Mouse (Mus musculus) embryonic facial prominence, embryonic 12.5 days (tissue): ENCODE measurements around the gene Scn4a. TPM values are rescaled to one million over a fixed set of nuclear protein-coding genes. Genes with fewer than 3 reads are reported as not detected.
A peak's percentile ranks its signal among the peaks of the same experiment; 100 is the strongest.

Source experiments
- ATAC-seq: fragments of 200-750 bp; cut with Nextera tagmentation; 2 replicates; pipeline ENCODE4 v1.8.0; 2017; ENCODE audit not compliant: insufficient number of reproducible peaks, insufficient read depth, low FRiP score, low TSS enrichment
- H3K27ac ChIP-seq: fragments of 300-500 bp; sonication (generic); 2 replicates; pipeline ENCODE4 v1.5.1; 2016; ENCODE audit warnings: mild to moderate bottlenecking
- H3K27me3 ChIP-seq: fragments of 300-500 bp; sonication (generic); 2 replicates; pipeline ENCODE4 v1.6.1; 2016; ENCODE audit warnings: mild to moderate bottlenecking, moderate library complexity
- H3K36me3 ChIP-seq: fragments of 300-500 bp; sonication (generic); 2 replicates; pipeline ENCODE4 v1.6.1; 2016; ENCODE audit warnings: mild to moderate bottlenecking
- H3K4me1 ChIP-seq: fragments of 300-500 bp; sonication (generic); 2 replicates; pipeline ENCODE4 v1.6.1; 2016
- H3K4me2 ChIP-seq: fragments of 300-500 bp; sonication (generic); replicated peaks from 2 replicates; pipeline ENCODE4 v1.6.1; 2016; ENCODE audit warnings: mild to moderate bottlenecking, moderate library complexity
- H3K4me3 ChIP-seq: fragments of 300-500 bp; sonication (generic); 2 replicates; pipeline ENCODE4 v1.5.1; 2016; ENCODE audit warnings: mild to moderate bottlenecking
- H3K9ac ChIP-seq: fragments of 300-500 bp; sonication (generic); 2 replicates; pipeline ENCODE4 v1.6.1; 2016; ENCODE audit warnings: mild to moderate bottlenecking, moderate library complexity
- H3K9me3 ChIP-seq: fragments of 300-500 bp; sonication (generic); 2 replicates; pipeline ENCODE4 v1.6.1; 2016; ENCODE audit warnings: mild to moderate bottlenecking, moderate library complexity
- WGBS: fragments of 180-500 bp; shearing (Covaris S2); methylation state at CpG from one replicate; pipeline ENCODE4 v1.1.7; 2016; 5-methylcytosine and 5-hydroxymethylcytosine counted together
- polyA plus RNA-seq: library from polyadenylated mRNA; unstranded; fragments of >200 nt; fragmentation: Nextera tagmentation; extraction: Ambion mirVana; gene quantifications from 2 replicates; pipeline ENCODE4 v1.2.1, GENCODE M21; 2016

Scn4a gene
- polyA plus RNA-seq, 1 experiment from 2014 or later: 0.05 TPM

DNA sequence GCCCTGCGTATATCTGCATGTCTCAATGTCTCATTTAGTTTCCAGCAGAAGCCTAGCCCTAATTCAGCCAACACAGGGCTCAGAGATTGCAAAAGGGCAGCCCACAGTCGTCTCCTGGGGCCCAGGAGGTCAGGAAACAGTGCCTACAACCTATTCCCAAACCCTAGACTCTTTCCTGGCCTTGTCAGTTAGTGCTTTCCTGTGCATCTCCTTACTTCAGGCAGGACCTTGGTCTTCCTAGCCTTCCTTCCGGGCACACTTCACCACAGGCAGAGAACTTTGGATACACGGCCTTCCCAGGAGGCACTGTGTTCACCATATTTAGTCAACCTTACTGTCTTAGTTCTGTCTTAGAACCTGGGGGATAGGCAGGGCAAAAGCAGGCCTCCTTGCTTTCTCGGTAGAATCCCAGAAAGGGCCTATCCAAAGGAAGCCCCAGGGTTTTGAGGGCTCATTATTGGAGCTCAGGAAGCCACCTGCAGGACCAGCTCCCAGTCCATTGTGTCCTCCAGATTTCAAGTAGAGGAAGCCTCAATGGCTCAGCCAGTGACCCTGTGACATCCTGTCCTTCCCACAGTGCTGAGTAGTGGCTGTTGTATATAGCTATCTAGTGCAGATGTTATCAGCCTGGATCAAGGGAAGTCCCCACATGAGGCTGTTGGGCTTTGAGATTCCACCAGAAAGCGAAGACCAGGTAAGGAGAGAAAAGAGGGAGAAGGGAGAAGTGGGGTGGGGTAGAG lies 30.1 kb upstream of the Scn4a start:
- H3K4me3 ChIP-seq: no peak overlapping the region
- H3K36me3 ChIP-seq: no peaks in the 10 kb centered on the region
- peak overlapping the region; percentile 60; the same call in 1 of the 2 replicates for H3K27ac ChIP-seq
- H3K27me3 ChIP-seq: no peaks in the 10 kb centered on the region
- 74% methylated on average over 6 of the region's 6 CpGs for WGBS
- H3K4me2 ChIP-seq: no peak overlapping the region
- H3K9me3 ChIP-seq: no peaks in the 10 kb centered on the region
- H3K9ac ChIP-seq: no peak overlapping the region
- H3K4me1 ChIP-seq: peaks cover 12% of the 10 kb centered on the region; the same call in 1 of the 2 replicates
- ATAC-seq: no peak

DNA sequence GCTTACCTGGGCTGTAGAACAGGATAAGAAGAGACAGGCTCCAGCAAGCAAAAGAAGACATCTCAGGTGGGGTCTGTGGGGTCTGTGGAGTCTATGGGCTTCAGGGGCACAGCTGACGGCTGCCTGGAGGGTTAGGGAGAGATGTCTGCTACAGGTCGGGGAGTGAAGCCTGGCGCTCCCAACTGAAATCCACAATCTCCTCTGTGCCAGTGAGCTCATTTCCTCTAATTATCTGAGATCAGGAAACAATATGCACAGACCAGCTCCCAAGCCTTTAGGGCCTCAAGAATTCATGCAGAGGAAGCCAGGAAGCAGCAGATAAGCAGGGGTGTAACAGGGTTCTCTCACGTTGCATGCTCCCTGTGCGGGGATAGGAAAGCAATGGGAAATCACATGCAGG lies 29.3 kb upstream of the Scn4a start:
- Histone ChIP-seq H3K9me3 (no peaks in the 10 kb centered on the region), H3K36me3 (no peaks in the 10 kb centered on the region), H3K27me3 (no peaks in the 10 kb centered on the region), H3K4me2 (no peak overlapping the region), H3K4me3 (no peak overlapping the region), H3K4me1 (peaks cover 12% of the 10 kb centered on the region; the same call in 1 of the 2 replicates), H3K27ac (peak overlapping the region; percentile 60; the same call in 1 of the 2 replicates), H3K9ac (no peak overlapping the region)
- WGBS: 43% methylated on average over 5 of the region's 5 CpGs
- no peak for ATAC-seq

DNA sequence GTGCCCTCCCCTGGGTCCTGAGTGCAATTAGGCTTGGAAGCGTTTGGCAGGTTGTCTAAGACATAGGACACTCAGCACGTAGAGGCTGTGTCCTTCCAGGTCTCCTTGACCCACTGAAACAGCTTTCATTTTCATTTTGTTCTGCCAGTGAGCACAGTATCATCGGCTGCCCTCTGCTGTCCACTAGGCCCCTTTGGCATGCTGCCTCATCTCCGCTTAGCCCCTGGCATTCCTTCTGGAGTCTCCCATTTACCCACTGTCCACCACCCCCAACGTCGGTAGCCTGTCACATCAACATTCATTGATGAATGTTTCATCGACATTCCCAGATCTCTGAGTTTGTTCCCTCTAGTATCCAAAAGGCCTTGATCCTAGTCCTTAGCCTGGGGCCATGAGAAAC lies 28.8 kb upstream of the Scn4a start:
- Histone ChIP-seq H3K4me2 (no peak overlapping the region), H3K9me3 (no peaks in the 10 kb centered on the region), H3K36me3 (no peaks in the 10 kb centered on the region), H3K4me3 (0 out of 2 replicates have a peak overlapping the region, but pooled peaks have one; percentile 12), H3K27ac (peak overlapping the region; percentile 30), H3K4me1 (peaks cover 12% of the 10 kb centered on the region; the same call in 1 of the 2 replicates), H3K9ac (no peak overlapping the region), H3K27me3 (no peaks in the 10 kb centered on the region)
- WGBS: 86% methylated on average over 7 of the region's 7 CpGs
- ATAC-seq: no peak

DNA sequence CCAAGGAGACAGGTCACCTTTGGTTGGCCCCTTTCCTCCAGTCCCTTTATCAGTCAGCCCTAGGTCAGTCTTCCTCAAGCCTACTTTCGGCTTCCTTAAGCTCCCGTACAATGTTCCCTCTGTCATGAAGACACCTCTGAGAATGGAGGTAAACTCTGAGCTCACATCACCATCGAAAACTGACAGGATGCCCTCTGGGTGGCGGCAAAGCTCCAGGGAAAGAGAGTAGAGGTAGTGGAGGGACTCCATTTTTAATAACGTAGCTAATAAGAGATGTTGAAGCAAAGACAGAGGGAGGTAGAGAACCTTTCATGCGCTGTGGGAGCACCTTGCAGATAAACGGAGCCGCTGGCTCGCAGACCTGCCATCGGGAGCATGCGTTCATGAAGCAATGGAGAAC lies 27.9 kb upstream of the Scn4a start:
- ATAC-seq: no peak
- no peak overlapping the region for H3K4me3 ChIP-seq
- H3K27me3 ChIP-seq: no peaks in the 10 kb centered on the region
- H3K4me2 ChIP-seq: no peak overlapping the region
- H3K9ac ChIP-seq: no peak overlapping the region
- H3K36me3 ChIP-seq: no peaks in the 10 kb centered on the region
- WGBS: 80% methylated on average over 11 of the region's 11 CpGs
- no peaks in the 10 kb centered on the region for H3K9me3 ChIP-seq
- H3K4me1 ChIP-seq: peaks cover 12% of the 10 kb centered on the region; the same call in 1 of the 2 replicates
- H3K27ac ChIP-seq: no peak overlapping the region

DNA sequence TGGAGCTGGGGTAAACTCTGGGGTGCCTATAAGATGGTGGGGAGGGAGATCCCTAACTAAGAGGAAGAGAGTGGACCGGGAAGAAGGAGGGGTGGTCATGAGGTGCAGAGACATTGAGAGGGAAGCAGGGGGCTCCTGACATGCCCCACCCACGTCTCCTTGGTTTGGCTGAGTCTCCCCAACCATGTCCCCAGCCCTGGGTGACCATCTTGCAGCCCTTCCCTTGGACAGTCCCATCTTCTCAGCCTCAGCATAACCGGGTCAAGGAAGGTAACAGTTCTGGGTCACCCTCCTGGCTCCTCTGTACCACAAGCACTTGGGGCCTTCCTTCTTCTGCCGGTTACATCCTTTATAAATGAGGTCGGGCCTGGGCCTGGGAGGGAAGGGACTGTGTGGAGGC lies 21.9 kb upstream of the Scn4a start:
- 72% methylated on average over 5 of the region's 5 CpGs for WGBS
- Histone ChIP-seq H3K36me3 (no peaks in the 10 kb centered on the region), H3K4me1 (peaks cover 12% of the 10 kb centered on the region; the same call in 1 of the 2 replicates), H3K27ac (no peak overlapping the region), H3K27me3 (no peaks in the 10 kb centered on the region), H3K4me3 (no peak overlapping the region), H3K4me2 (no peak overlapping the region), H3K9ac (no peak overlapping the region), H3K9me3 (no peaks in the 10 kb centered on the region)
- no peak for ATAC-seq

DNA sequence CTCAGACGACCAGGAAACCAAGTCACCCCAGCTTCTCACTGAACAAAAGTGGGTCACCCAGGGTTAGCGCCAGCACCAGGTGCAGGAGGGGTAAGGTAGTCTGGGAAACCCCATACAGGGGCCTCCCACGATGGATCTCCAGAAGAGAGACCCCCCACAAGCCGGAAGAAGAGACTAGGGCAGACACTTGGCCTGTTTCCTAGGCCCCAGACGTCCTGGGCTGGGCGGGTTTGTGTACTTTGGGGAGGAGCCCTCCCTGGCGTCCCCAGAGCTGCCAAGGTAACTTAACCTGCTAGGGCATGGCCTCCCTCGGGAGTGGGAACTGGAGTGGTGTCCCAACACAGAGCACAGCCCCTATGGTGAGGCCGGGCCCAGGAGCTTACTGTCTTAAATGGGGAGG lies 21.5 kb upstream of the Scn4a start:
- H3K9me3 ChIP-seq: no peaks in the 10 kb centered on the region
- H3K9ac ChIP-seq: no peak overlapping the region
- no peak overlapping the region for H3K4me2 ChIP-seq
- H3K27me3 ChIP-seq: no peaks in the 10 kb centered on the region
- H3K4me3 ChIP-seq: no peak overlapping the region
- 0 out of 2 replicates have a peak overlapping the region, but pooled peaks have one; percentile 46 for H3K27ac ChIP-seq
- H3K4me1 ChIP-seq: peaks cover 12% of the 10 kb centered on the region; the same call in 1 of the 2 replicates
- 46% methylated on average over 9 of the region's 9 CpGs for WGBS
- no peaks in the 10 kb centered on the region for H3K36me3 ChIP-seq
- ATAC-seq: no peak

DNA sequence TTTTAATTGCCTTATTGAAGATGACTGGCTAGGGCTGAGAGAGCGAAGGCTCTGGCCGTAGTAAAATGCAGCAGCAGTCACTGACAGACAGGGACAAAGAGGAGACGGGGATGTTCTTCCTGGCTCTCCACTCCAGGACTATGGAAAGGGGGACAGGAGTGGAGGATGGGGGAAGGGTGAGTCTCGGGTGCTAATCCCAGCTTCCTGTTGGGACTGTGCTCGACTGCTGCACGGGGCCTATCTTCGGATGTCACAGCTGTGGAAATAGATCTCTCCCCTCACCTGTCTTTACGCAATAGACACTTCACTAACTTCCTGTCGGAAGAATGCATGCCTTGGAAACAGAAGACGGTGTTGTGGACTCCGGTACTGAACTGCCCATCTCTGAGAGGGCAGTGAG lies 20.9 kb upstream of the Scn4a start:
- H3K36me3 ChIP-seq: no peaks in the 10 kb centered on the region
- no peaks in the 10 kb centered on the region for H3K27me3 ChIP-seq
- no peak overlapping the region for H3K4me2 ChIP-seq
- WGBS: 39% methylated on average over 11 of the region's 11 CpGs
- peaks cover 12% of the 10 kb centered on the region; the same call in 1 of the 2 replicates for H3K4me1 ChIP-seq
- no peak overlapping the region for H3K4me3 ChIP-seq
- no peak overlapping the region for H3K9ac ChIP-seq
- 0 out of 2 replicates have a peak overlapping the region, but pooled peaks have one; percentile 46 for H3K27ac ChIP-seq
- no peaks in the 10 kb centered on the region for H3K9me3 ChIP-seq
- no peak for ATAC-seq

DNA sequence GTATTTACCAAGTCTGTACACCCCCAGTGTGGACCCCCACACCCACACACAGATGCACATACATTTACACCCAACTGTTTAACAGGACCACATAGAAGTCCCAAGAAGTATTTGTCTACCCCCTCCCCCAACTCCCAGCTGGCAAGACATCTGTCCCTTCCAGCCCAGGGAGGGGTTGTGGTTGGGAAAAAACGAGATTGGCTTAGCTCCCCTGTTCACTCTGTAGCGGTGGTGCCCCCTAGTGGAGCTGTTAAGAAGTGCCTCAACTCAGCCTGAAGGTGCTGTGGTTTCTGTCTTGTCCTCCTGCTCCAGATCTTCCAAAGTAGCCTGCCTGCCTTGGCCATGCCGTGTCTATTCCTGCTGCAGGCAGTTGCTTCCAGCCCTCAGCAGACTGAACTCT lies 13.2 kb upstream of the Scn4a start:
- ATAC-seq: no peak
- 10% methylated on average over 3 of the region's 3 CpGs for WGBS
- no peak overlapping the region for H3K9ac ChIP-seq

DNA sequence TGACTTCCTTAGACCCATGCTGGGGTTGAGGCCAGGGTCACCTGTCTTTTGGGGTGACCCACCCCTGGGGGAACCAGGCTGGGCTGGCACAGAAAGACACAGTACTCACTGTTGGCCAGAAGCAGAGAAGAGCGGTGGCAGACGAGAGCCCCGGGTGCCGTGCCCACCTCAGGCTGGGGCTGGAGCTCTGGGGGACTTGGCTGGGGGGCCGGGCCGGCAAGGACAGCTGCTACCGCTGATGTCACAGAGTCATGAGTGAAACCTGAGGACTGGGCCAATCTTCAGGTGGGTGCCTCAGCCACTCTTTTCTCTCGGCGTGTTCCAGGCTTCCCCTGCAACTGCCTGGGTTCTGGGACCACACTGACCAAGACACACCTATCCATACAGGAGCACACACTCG lies 12.3 kb upstream of the Scn4a start, which contains the start of gene Prr29:
Gene Prr29, plus strand, starts transcription at position 107 of the 400 bp plus-strand sequence.
- no peak; the same call in 1 of the 2 replicates for ATAC-seq
- no peaks in the 10 kb centered on the region for H3K36me3 ChIP-seq
- no peak within 1 kb of the TSS; the same call in 1 of the 2 replicates for H3K9ac ChIP-seq
- H3K4me1 ChIP-seq: 0 out of 2 replicates have a peak, but pooled peaks cover 5% of the 10 kb centered on the region
- H3K4me2 ChIP-seq: no peak within 1 kb of the TSS
- 54% methylated on average over 10 of the region's 10 CpGs for WGBS
- no peak within 1 kb of the TSS for H3K27ac ChIP-seq
- no peak within 1 kb of the TSS for H3K4me3 ChIP-seq
- no peaks in the 10 kb centered on the region for H3K9me3 ChIP-seq
- no peaks in the 10 kb centered on the region for H3K27me3 ChIP-seq

More for the DNA sequence above, 13.2 kb upstream of the Scn4a start:
- Histone ChIP-seq H3K27me3 (no peaks in the 10 kb centered on the region), H3K4me2 (no peak overlapping the region), H3K9me3 (no peaks in the 10 kb centered on the region), H3K27ac (no peak overlapping the region), H3K4me3 (no peak overlapping the region), H3K4me1 (0 out of 2 replicates have a peak, but pooled peaks cover 5% of the 10 kb centered on the region), H3K36me3 (no peaks in the 10 kb centered on the region)

DNA sequence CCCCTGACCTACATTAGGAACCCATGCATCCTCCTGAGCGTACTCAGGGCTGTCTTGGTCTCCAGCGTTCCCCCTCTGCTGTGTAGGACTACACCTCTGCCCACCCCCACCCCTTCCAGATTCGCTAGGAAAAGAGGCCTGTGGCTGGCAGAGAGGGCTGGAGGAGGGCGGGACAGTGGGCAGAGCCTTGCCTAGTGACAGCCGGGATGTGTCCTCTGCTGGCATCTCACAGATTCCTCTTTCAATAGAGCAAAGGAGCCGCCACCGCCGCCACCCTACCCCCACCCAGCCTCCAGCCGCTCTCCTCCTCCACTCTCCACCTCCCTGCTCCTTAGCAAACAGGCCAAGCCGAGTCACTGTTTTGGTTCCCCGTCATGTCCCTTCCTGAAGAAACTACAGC lies 11.6 kb upstream of the Scn4a start:
- no peak overlapping the region for H3K4me2 ChIP-seq
- no peak overlapping the region for H3K9ac ChIP-seq
- no peak overlapping the region for H3K27ac ChIP-seq
- H3K4me3 ChIP-seq: no peak overlapping the region
- 9% methylated on average over 11 of the region's 11 CpGs for WGBS
- 0 out of 2 replicates have a peak, but pooled peaks cover 5% of the 10 kb centered on the region for H3K4me1 ChIP-seq
- no peaks in the 10 kb centered on the region for H3K36me3 ChIP-seq
- no peaks in the 10 kb centered on the region for H3K27me3 ChIP-seq
- H3K9me3 ChIP-seq: no peaks in the 10 kb centered on the region
- ATAC-seq: no peak; the same call in 1 of the 2 replicates

DNA sequence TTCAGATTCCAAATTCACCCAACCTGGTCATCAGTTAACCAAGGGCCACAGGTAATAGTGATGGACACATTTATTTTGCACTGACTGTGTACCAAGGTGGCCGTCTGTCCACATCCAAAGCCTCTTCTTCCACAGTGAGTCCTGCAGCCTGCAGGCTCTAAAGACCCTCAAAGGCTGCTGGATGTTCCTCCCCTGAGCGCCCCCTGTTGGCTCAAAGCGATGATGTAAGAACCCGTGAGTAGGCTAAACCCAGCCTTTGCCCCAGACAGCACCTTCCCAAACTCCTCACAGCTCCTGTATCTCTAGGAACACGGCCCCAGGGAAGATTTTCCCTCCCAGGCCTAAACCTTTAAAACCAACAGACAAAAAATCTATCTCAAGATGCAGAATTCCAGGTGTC lies 6.3 kb upstream of the Scn4a start:
- ATAC-seq: no peak
- Histone ChIP-seq H3K9ac (no peak overlapping the region), H3K4me3 (no peak overlapping the region), H3K27me3 (no peaks in the 10 kb centered on the region), H3K27ac (no peak overlapping the region), H3K9me3 (no peaks in the 10 kb centered on the region), H3K4me2 (no peak overlapping the region), H3K36me3 (no peaks in the 10 kb centered on the region), H3K4me1 (no peaks in the 10 kb centered on the region)
- WGBS: 18% methylated on average over 5 of the region's 5 CpGs
